ENCODE assay signal across 12 mouse cellular contexts in the genomic region with DNA sequence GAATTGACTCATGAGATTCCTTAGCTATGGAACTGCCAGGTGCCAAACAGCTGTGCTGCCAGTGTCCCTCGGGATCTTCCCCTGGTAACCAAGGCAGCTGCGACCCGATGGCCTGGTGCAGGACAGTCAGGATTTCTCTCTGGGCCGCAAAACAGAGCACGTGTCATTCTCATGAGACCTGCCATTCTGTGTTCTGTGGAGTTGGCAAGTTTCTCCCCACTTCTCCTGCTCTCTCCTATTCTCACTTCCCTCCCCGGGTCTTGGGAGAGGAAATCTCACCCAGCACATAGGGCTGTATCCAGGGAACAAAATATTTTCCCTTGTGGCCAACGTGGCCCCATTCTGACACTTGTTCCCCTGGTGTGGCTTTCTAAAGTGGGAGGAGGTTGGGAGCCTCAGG.
A peak's percentile ranks its signal among the peaks of the same experiment; 100 is the strongest.
DNase-seq lines count a peak whose midpoint lies in the region; ATAC-seq and TF ChIP-seq lines count a peak whose summit lies in the region.
"Had no signal": no experiment of that assay in that cellular context is flagged by ENCODE, and none has a peak within 500 bp of the region (broad histone marks: within the 10 kb centered on the region; RNA-seq: fewer than 3 reads in every experiment).

No protein-coding gene starts in this region.

- H3K36me3 ChIP-seq in liver, embryonic 16.5 days (ENCODE audit: control insufficient read depth, insufficient read depth) = no peaks in the 10 kb centered on the region
- H3K36me3 ChIP-seq in liver, embryonic 12.5 days = no peaks in the 10 kb centered on the region
- H3K36me3 ChIP-seq in macrophage (ENCODE audit: inconsistent target) = no peaks in the 10 kb centered on the region
- no peaks in the 10 kb centered on the region for H3K36me3 ChIP-seq in intestine, postnatal 0 days (ENCODE audit: control insufficient read depth, insufficient read depth)
- H3K36me3 ChIP-seq: G1E; midbrain, embryonic 10.5 days had no signal

- no peak overlapping the region for H3K4me3 ChIP-seq in liver, embryonic 16.5 days (ENCODE audit: low read depth, low read length)
- H3K4me3 ChIP-seq in liver, embryonic 12.5 days = no peak overlapping the region
- H3K4me3 ChIP-seq in macrophage (ENCODE audit: inconsistent target) = no peak overlapping the region
- no peak overlapping the region for H3K4me3 ChIP-seq in intestine, postnatal 0 days (ENCODE audit: low read depth, low read length)
- H3K4me3 ChIP-seq: midbrain, embryonic 10.5 days had no signal

- peak; percentile 37; the same call in 1 of the 2 replicates for ATAC-seq in liver, embryonic 16.5 days (ENCODE audit: low read depth)
- no peak for ATAC-seq in liver, embryonic 12.5 days
- ATAC-seq in intestine, postnatal 0 days = no peak
- ATAC-seq: activated CD4-positive, CD25-positive, alpha-beta regulatory T cell, adult 4 months; hindbrain, postnatal 0 days had no signal

- H3K27ac ChIP-seq in liver, embryonic 16.5 days (ENCODE audit: low read length) = no peak overlapping the region
- H3K27ac ChIP-seq in liver, embryonic 12.5 days = no peak overlapping the region
- H3K27ac ChIP-seq in macrophage = peak overlapping the region; percentile 99
- no peak overlapping the region for H3K27ac ChIP-seq in intestine, postnatal 0 days (ENCODE audit: low read depth, low read length)
- H3K27ac ChIP-seq: hindbrain, postnatal 0 days; midbrain, embryonic 10.5 days had no signal

- H3K79me2 ChIP-seq in macrophage (ENCODE audit: inconsistent target) = peaks cover 89% of the 10 kb centered on the region

- no peaks in the 10 kb centered on the region for H3K27me3 ChIP-seq in liver, embryonic 16.5 days (ENCODE audit: control insufficient read depth, insufficient read depth, low read depth, low read length)
- H3K27me3 ChIP-seq in liver, embryonic 12.5 days (replicated peaks) = no peaks in the 10 kb centered on the region
- no peaks in the 10 kb centered on the region for H3K27me3 ChIP-seq in intestine, postnatal 0 days (replicated peaks; ENCODE audit: control insufficient read depth, insufficient read depth, low read length)

- no peaks in the 10 kb centered on the region for H3K4me1 ChIP-seq in liver, embryonic 16.5 days (ENCODE audit: control insufficient read depth, low read depth, low read length)
- H3K4me1 ChIP-seq in liver, embryonic 12.5 days = peaks cover 14% of the 10 kb centered on the region
- no peaks in the 10 kb centered on the region for H3K4me1 ChIP-seq in intestine, postnatal 0 days (replicated peaks; ENCODE audit: control insufficient read depth, insufficient read depth, low read length)

- H3K4me2 ChIP-seq in liver, embryonic 16.5 days (ENCODE audit: low read depth, low read length) = no peak overlapping the region
- no peak overlapping the region for H3K4me2 ChIP-seq in liver, embryonic 12.5 days
- H3K4me2 ChIP-seq in intestine, postnatal 0 days (replicated peaks; ENCODE audit: low read depth) = no peak overlapping the region

- no peaks in the 10 kb centered on the region for H3K9me3 ChIP-seq in liver, embryonic 16.5 days (replicated peaks; ENCODE audit: control insufficient read depth, low read length)
- no peaks in the 10 kb centered on the region for H3K9me3 ChIP-seq in liver, embryonic 12.5 days (replicated peaks)
- H3K9me3 ChIP-seq in intestine, postnatal 0 days (ENCODE audit: control insufficient read depth) = no peaks in the 10 kb centered on the region
- H3K9me3 ChIP-seq: midbrain, embryonic 10.5 days had no signal

- DNase-seq in adrenal gland, postnatal 10 days = peak; percentile 48
- DNase-seq in adrenal gland, adult 8-10 months = no peak
- peak; percentile 56 for DNase-seq in gastrocnemius, adult 18-20 months (ENCODE audit: low spot score)
- no peak for DNase-seq in left cerebral cortex, adult 18-20 months (ENCODE audit: low spot score in 2 of 2)

- 47% methylated on average over 7 of the region's 7 CpGs for WGBS in liver, embryonic 16.5 days (ENCODE audit: insufficient replicate concordance)
- WGBS in liver, embryonic 12.5 days (ENCODE audit: insufficient replicate concordance) = 53% methylated on average over 7 of the region's 7 CpGs
- 30% methylated on average over 7 of the region's 7 CpGs for WGBS in macrophage (ENCODE audit: missing documents)
- 65% methylated on average over 7 of the region's 7 CpGs for WGBS in intestine, postnatal 0 days

- TF ChIP-seq CTCF in intestine, postnatal 0 days (IDR thresholded peaks at IDR 0.05; ENCODE audit: low read depth) = no peak

- H3K9ac ChIP-seq in liver, embryonic 16.5 days (ENCODE audit: low read depth, low read length) = no peak overlapping the region
- no peak overlapping the region for H3K9ac ChIP-seq in liver, embryonic 12.5 days
- H3K9ac ChIP-seq in intestine, postnatal 0 days (ENCODE audit: low read depth, low read length) = no peak overlapping the region

Comparison
In these comparisons a context has a peak if more than half of its experiments do, and no peak if none do; other contexts are left out.
1. DNase-seq: peak in adrenal gland, postnatal 10 days (single experiment) and gastrocnemius, adult 18-20 months (single experiment); none in adrenal gland, adult 8-10 months (single experiment) and left cerebral cortex, adult 18-20 months (0 of 2).